Mouse (Mus musculus): ENCODE data around the gene Sestd1. TPM values are rescaled to one million over a fixed set of nuclear protein-coding genes. Genes with fewer than 3 reads are reported as not detected.

Sestd1 gene
- polyA plus RNA-seq, 1 experiment from 2014 or later = 5.3 TPM

DNA sequence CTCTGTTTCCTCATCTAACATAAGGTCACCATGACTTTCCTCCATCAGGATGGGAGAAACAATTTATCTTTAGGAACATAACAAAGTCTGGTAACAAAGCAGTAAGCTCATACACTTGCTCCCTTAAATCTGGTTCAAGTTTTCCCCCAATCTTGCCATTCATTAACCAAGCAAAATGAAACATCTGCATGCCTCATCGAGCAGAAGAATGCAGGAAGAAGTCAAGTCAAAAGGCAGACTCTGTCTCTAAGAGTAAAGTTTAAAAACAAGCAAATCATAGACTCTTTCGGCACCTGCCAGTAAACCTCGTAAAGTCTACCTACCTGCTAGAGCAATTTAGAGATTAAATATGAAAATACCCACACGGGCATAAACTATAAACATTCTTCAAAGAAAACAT, 3.1 kb downstream of the Sestd1 start:
- H3K27ac ChIP-seq (ENCODE audit: low read depth, low read length) = no peak overlapping the region
- no peak overlapping the region for H3K4me2 ChIP-seq
- H3K36me3 ChIP-seq (ENCODE audit: control insufficient read depth, insufficient read depth, low read length) = no peaks in the 10 kb centered on the region
- no peaks in the 10 kb centered on the region for H3K27me3 ChIP-seq (replicated peaks; ENCODE audit: control insufficient read depth, insufficient read depth, low read length)
- 84% methylated on average over 4 of the region's 4 CpGs for WGBS
- ATAC-seq (replicated peaks; ENCODE audit: low FRiP score) (no peak), DNase-seq (ENCODE audit: low spot score) (no peak)
- no peaks in the 10 kb centered on the region for H3K9me3 ChIP-seq (ENCODE audit: control insufficient read depth, low read length)
- H3K4me3 ChIP-seq (ENCODE audit: low read depth, low read length) = no peak overlapping the region
- no peaks in the 10 kb centered on the region for H3K4me1 ChIP-seq (replicated peaks; ENCODE audit: control insufficient read depth, insufficient read depth, low read length)
- H3K9ac ChIP-seq (ENCODE audit: low read depth, low read length) = no peak overlapping the region

- H3K4me2 ChIP-seq = no peak overlapping the region
- 82% methylated on average over 5 of the region's 5 CpGs for WGBS
- DNase-seq (ENCODE audit: low spot score) (no peak), ATAC-seq (replicated peaks; ENCODE audit: low FRiP score) (no peak)
- no peaks in the 10 kb centered on the region for H3K27me3 ChIP-seq (replicated peaks; ENCODE audit: control insufficient read depth, insufficient read depth, low read length)
- no peaks in the 10 kb centered on the region for H3K9me3 ChIP-seq (ENCODE audit: control insufficient read depth, low read length)
- H3K4me1 ChIP-seq (replicated peaks; ENCODE audit: control insufficient read depth, insufficient read depth, low read length) = no peaks in the 10 kb centered on the region
- H3K27ac ChIP-seq (ENCODE audit: low read depth, low read length) = no peak overlapping the region
- no peaks in the 10 kb centered on the region for H3K36me3 ChIP-seq (ENCODE audit: control insufficient read depth, insufficient read depth, low read length)
- no peak overlapping the region for H3K4me3 ChIP-seq (ENCODE audit: low read depth, low read length)
- H3K9ac ChIP-seq (ENCODE audit: low read depth, low read length) = no peak overlapping the region
Measured at GRCm38 (mm10) chr2:77275851-77276250, 4.5 kb downstream of the Sestd1 start.

- Histone ChIP-seq H3K27ac (ENCODE audit: low read depth, low read length) (no peak overlapping the region), H3K9me3 (ENCODE audit: control insufficient read depth, low read length) (no peaks in the 10 kb centered on the region), H3K9ac (ENCODE audit: low read depth, low read length) (no peak overlapping the region), H3K36me3 (ENCODE audit: control insufficient read depth, insufficient read depth, low read length) (no peaks in the 10 kb centered on the region), H3K27me3 (replicated peaks; ENCODE audit: control insufficient read depth, insufficient read depth, low read length) (no peaks in the 10 kb centered on the region), H3K4me3 (ENCODE audit: low read depth, low read length) (no peak overlapping the region), H3K4me2 (no peak overlapping the region), H3K4me1 (replicated peaks; ENCODE audit: control insufficient read depth, insufficient read depth, low read length) (no peaks in the 10 kb centered on the region)
- no peak for DNase-seq (ENCODE audit: low spot score)
- no peak for ATAC-seq (replicated peaks; ENCODE audit: low FRiP score)
- 80% methylated on average over 9 of the region's 9 CpGs for WGBS
Measured at GRCm38 (mm10) chr2:77274976-77275641, 5.3 kb downstream of the Sestd1 start.

DNA sequence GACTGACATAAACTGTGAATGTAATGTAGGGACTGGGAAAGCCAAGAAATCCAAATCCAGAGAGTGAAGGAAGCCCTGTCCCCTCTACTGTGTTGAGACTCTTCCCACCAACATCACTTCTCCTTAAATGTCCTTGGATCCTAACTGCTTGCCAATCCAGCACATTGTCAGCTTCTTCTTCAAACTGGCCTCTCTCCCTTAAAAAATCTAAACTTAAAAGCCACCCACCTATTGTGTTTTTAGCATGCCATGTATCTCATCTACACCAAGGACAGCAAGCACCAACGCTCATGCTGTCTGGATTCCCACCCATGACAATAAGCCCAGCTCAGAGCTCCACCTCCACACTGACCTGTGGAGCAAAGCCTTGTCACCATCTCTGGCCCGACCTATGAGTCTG, 7.4 kb downstream of the Sestd1 start:
- H3K9me3 ChIP-seq (ENCODE audit: control insufficient read depth, low read length) = no peaks in the 10 kb centered on the region
- ATAC-seq (replicated peaks; ENCODE audit: low FRiP score) = no peak
- no peak overlapping the region for H3K27ac ChIP-seq (ENCODE audit: low read depth, low read length)
- no peaks in the 10 kb centered on the region for H3K36me3 ChIP-seq (ENCODE audit: control insufficient read depth, insufficient read depth, low read length)
- no peak overlapping the region for H3K4me2 ChIP-seq
- no peak for DNase-seq (ENCODE audit: low spot score)
- H3K27me3 ChIP-seq (replicated peaks; ENCODE audit: control insufficient read depth, insufficient read depth, low read length) = no peaks in the 10 kb centered on the region
- no peak overlapping the region for H3K4me3 ChIP-seq (ENCODE audit: low read depth, low read length)
- no peaks in the 10 kb centered on the region for H3K4me1 ChIP-seq (replicated peaks; ENCODE audit: control insufficient read depth, insufficient read depth, low read length)
- 72% methylated on average over 2 of the region's 2 CpGs for WGBS
- no peak overlapping the region for H3K9ac ChIP-seq (ENCODE audit: low read depth, low read length)

DNA sequence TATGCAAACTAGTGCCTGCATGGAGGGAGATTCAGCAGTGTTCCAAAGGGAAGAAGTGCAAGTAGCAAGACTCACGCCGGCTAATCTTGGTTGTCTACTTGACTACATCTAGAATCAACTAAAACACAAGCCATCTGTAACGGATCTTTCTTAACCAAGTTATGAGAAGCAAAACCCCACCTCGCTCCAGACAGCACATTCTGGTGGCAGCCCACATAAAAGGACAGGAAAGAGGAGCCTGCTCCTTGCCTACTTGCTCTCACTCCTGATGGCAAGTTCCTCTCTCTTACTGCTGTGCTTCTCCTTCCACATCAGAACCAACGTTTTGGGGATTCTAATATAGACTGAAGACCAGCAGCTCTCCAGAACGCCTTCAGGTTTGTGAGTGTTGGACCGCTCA, 9.6 kb downstream of the Sestd1 start:
- no peak overlapping the region for H3K4me3 ChIP-seq (ENCODE audit: low read depth, low read length)
- H3K4me2 ChIP-seq = no peak overlapping the region
- no peaks in the 10 kb centered on the region for H3K4me1 ChIP-seq (replicated peaks; ENCODE audit: control insufficient read depth, insufficient read depth, low read length)
- no peaks in the 10 kb centered on the region for H3K27me3 ChIP-seq (replicated peaks; ENCODE audit: control insufficient read depth, insufficient read depth, low read length)
- H3K9ac ChIP-seq (ENCODE audit: low read depth, low read length) = no peak overlapping the region
- H3K9me3 ChIP-seq (ENCODE audit: control insufficient read depth, low read length) = no peaks in the 10 kb centered on the region
- H3K27ac ChIP-seq (ENCODE audit: low read depth, low read length) = no peak overlapping the region
- ATAC-seq (replicated peaks; ENCODE audit: low FRiP score) (no peak), DNase-seq (ENCODE audit: low spot score) (no peak)
- 71% methylated on average over 7 of the region's 7 CpGs for WGBS
- H3K36me3 ChIP-seq (ENCODE audit: control insufficient read depth, insufficient read depth, low read length) = no peaks in the 10 kb centered on the region

GRCm38 (mm10) chr2:77270136-77270535, 10.3 kb downstream of the Sestd1 start:
- no peak overlapping the region for H3K27ac ChIP-seq (ENCODE audit: low read depth, low read length)
- no peak overlapping the region for H3K9ac ChIP-seq (ENCODE audit: low read depth, low read length)
- no peaks in the 10 kb centered on the region for H3K27me3 ChIP-seq (replicated peaks; ENCODE audit: control insufficient read depth, insufficient read depth, low read length)
- no peaks in the 10 kb centered on the region for H3K4me1 ChIP-seq (replicated peaks; ENCODE audit: control insufficient read depth, insufficient read depth, low read length)
- DNase-seq (ENCODE audit: low spot score) (no peak), ATAC-seq (replicated peaks; ENCODE audit: low FRiP score) (no peak)
- no peaks in the 10 kb centered on the region for H3K9me3 ChIP-seq (ENCODE audit: control insufficient read depth, low read length)
- 63% methylated on average over 1 of the region's 1 CpGs for WGBS
- no peak overlapping the region for H3K4me2 ChIP-seq
- no peaks in the 10 kb centered on the region for H3K36me3 ChIP-seq (ENCODE audit: control insufficient read depth, insufficient read depth, low read length)
- H3K4me3 ChIP-seq (ENCODE audit: low read depth, low read length) = no peak overlapping the region

DNA sequence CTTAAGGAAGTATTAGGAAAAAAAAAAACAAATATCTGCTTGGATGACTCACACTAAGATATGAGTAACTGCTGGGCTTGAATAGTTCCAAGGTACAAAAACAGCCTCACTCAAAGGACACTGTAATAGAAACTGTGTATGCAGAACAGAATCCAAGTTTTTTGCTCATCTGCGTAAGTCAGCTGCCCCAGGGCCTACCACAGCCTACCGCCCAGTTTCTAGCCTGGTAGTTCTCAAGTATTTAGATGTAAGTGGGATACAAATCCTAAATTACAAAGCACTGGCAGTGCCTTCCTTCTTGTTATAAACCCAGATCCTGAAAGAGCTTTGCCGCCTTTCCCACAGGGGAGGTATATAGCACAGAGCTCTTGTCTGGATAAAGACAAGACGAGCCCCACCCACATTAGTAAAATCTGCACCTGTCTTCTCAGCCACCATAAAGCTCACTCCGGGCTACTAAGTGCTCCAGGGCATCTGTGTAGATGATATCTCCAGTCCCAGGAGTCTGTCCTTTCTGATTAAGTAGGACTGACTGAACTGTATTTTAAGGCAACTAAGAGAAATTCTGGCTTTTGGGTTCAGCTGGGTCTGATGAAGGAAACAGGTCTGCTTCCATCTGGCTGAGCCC, 11.7 kb downstream of the Sestd1 start:
- no peak overlapping the region for H3K4me3 ChIP-seq (ENCODE audit: low read depth, low read length)
- H3K4me2 ChIP-seq = no peak overlapping the region
- no peaks in the 10 kb centered on the region for H3K9me3 ChIP-seq (ENCODE audit: control insufficient read depth, low read length)
- no peak overlapping the region for H3K9ac ChIP-seq (ENCODE audit: low read depth, low read length)
- H3K27me3 ChIP-seq (replicated peaks; ENCODE audit: control insufficient read depth, insufficient read depth, low read length) = no peaks in the 10 kb centered on the region
- DNase-seq (ENCODE audit: low spot score) (no peak), ATAC-seq (replicated peaks; ENCODE audit: low FRiP score) (no peak)
- no peak overlapping the region for H3K27ac ChIP-seq (ENCODE audit: low read depth, low read length)
- no peaks in the 10 kb centered on the region for H3K36me3 ChIP-seq (ENCODE audit: control insufficient read depth, insufficient read depth, low read length)
- 81% methylated on average over 5 of the region's 5 CpGs for WGBS
- no peaks in the 10 kb centered on the region for H3K4me1 ChIP-seq (replicated peaks; ENCODE audit: control insufficient read depth, insufficient read depth, low read length)

DNA sequence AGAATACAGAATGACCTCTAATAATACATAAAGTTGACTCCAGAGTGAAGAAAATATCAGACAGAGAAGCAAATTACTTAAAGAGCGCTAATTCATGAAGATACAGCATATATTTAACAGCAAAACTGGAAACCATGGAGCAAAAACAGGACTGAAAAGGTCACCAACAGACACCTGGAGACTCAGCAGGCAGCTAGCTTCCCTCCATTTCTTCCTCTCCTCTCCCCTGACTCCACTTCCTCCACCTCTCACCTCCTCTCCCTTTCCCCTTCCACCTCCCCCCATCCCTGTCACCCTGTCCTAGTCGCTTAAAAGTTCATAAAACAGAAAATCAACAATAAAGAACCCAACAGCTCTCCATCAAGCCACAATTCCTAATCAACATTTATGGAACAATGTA, 13.5 kb downstream of the Sestd1 start:
- ATAC-seq (replicated peaks; ENCODE audit: low FRiP score) = no peak
- H3K4me1 ChIP-seq (replicated peaks; ENCODE audit: control insufficient read depth, insufficient read depth, low read length) = no peaks in the 10 kb centered on the region
- WGBS = 76% methylated on average over 2 of the region's 2 CpGs

GRCm38 (mm10) chr2:77266011-77266410, 14.4 kb downstream of the Sestd1 start:
- H3K9ac ChIP-seq (ENCODE audit: low read depth, low read length) = no peak overlapping the region
- H3K4me3 ChIP-seq (ENCODE audit: low read depth, low read length) = no peak overlapping the region
- H3K27ac ChIP-seq (ENCODE audit: low read depth, low read length) = no peak overlapping the region
- no peaks in the 10 kb centered on the region for H3K27me3 ChIP-seq (replicated peaks; ENCODE audit: control insufficient read depth, insufficient read depth, low read length)
- H3K36me3 ChIP-seq (ENCODE audit: control insufficient read depth, insufficient read depth, low read length) = no peaks in the 10 kb centered on the region
- WGBS = 57% methylated on average over 3 of the region's 3 CpGs
- H3K9me3 ChIP-seq (ENCODE audit: control insufficient read depth, low read length) = no peaks in the 10 kb centered on the region
- no peak for DNase-seq (ENCODE audit: low spot score)
- H3K4me2 ChIP-seq = no peak overlapping the region
- ATAC-seq (replicated peaks; ENCODE audit: low FRiP score) = no peak
- no peaks in the 10 kb centered on the region for H3K4me1 ChIP-seq (replicated peaks; ENCODE audit: control insufficient read depth, insufficient read depth, low read length)

More for the DNA sequence above, 13.5 kb downstream of the Sestd1 start:
- DNase-seq (ENCODE audit: low spot score) = no peak
- H3K9me3 ChIP-seq (ENCODE audit: control insufficient read depth, low read length) = no peaks in the 10 kb centered on the region
- H3K9ac ChIP-seq (ENCODE audit: low read depth, low read length) = no peak overlapping the region
- no peak overlapping the region for H3K27ac ChIP-seq (ENCODE audit: low read depth, low read length)
- H3K27me3 ChIP-seq (replicated peaks; ENCODE audit: control insufficient read depth, insufficient read depth, low read length) = no peaks in the 10 kb centered on the region
- no peak overlapping the region for H3K4me2 ChIP-seq
- H3K36me3 ChIP-seq (ENCODE audit: control insufficient read depth, insufficient read depth, low read length) = no peaks in the 10 kb centered on the region
- no peak overlapping the region for H3K4me3 ChIP-seq (ENCODE audit: low read depth, low read length)
